Mouse (Mus musculus) granulocyte monocyte progenitor cell, adult 5-6 weeks (primary cell): ENCODE measurements around the gene Tbcc. TPM values are rescaled to one million over a fixed set of nuclear protein-coding genes. Genes with fewer than 3 reads are reported as not detected.

Experiments used
- ATAC-seq: replicated peaks from 2 replicates; pipeline ENCODE4 v1.8.0; 2016; ENCODE audit warnings: mild to moderate bottlenecking, moderate TSS enrichment, inconsistent platforms; ENCODE audit not compliant: poor library complexity, severe bottlenecking
- total RNA-seq, 2 experiments: library from RNA; stranded (forward) in 1 of 2; stranded (reverse) in 1 of 2; fragments of 200-712, 200-1000 nt in 1 of 2; fragments of >200 nt in 1 of 2; fragmentation: Nextera tagmentation in 1 of 2; gene quantifications; 2 replicates each; pipeline ENCODE4 v1.2.3; 2014 to 2017

Gene Tbcc
- total RNA-seq, 2 experiments from 2014 or later, result 11.4 to 14.0 TPM

- no peak for ATAC-seq
Observed at GRCm38 (mm10) chr17:46897221-46897950, 6.9 kb downstream of the Tbcc start.

GRCm38 (mm10) chr17:46900941-46901340, 10.5 kb downstream of the Tbcc start:
- no peak for ATAC-seq

GRCm38 (mm10) chr17:46903876-46904490, 13.5 kb downstream of the Tbcc start:
- peak; percentile 95 for ATAC-seq

- no peak for ATAC-seq
Observed at GRCm38 (mm10) chr17:46910186-46910585, 19.7 kb downstream of the Tbcc start, which contains the start of gene Prph2. Gene Prph2 (plus strand): TSS chr17:46910459.

- ATAC-seq, result peak; percentile 44; the same call in 1 of the 2 replicates
Observed at GRCm38 (mm10) chr17:46912331-46912730, 21.8 kb downstream of the Tbcc start.

- no peak for ATAC-seq
Observed at GRCm38 (mm10) chr17:46915129-46915528, 24.6 kb downstream of the Tbcc start.

- no peak for ATAC-seq
Observed at GRCm38 (mm10) chr17:46918951-46919350, 28.5 kb downstream of the Tbcc start.

- ATAC-seq, result no peak
Observed at GRCm38 (mm10) chr17:46920855-46921254, 30.4 kb downstream of the Tbcc start.

- no peak for ATAC-seq
Observed at GRCm38 (mm10) chr17:46926192-46926591, 35.7 kb downstream of the Tbcc start.

- ATAC-seq, result no peak
Observed at GRCm38 (mm10) chr17:46926941-46927340, 36.5 kb downstream of the Tbcc start.

- no peak for ATAC-seq
Observed at GRCm38 (mm10) chr17:46927781-46928180, 37.3 kb downstream of the Tbcc start.

- no peak for ATAC-seq
Observed at GRCm38 (mm10) chr17:46929277-46929676, 38.8 kb downstream of the Tbcc start.

- ATAC-seq, result no peak
Observed at GRCm38 (mm10) chr17:46929897-46930296, 39.4 kb downstream of the Tbcc start.

- ATAC-seq, result no peak
Observed at GRCm38 (mm10) chr17:46932961-46933360, 42.5 kb downstream of the Tbcc start.

GRCm38 (mm10) chr17:46933557-46934348, 43.3 kb downstream of the Tbcc start:
- ATAC-seq, result peak; percentile 52

- no peak for ATAC-seq
Observed at GRCm38 (mm10) chr17:46940461-46940860, 50.0 kb downstream of the Tbcc start.

Other genes with a start within 250 kb of the Tbcc start
- gene Klc4, start 244.7 kb upstream of the Tbcc start, total RNA-seq (2014; fragmentation: Nextera tagmentation), result 5.6 and 8.5 TPM in 2 replicates
- gene Klc4, start 244.7 kb upstream of the Tbcc start, total RNA-seq (2017), result 7.9 and 11.5 TPM in 2 replicates
- 106 and 113 TPM in 2 replicates for gene Mrpl2, start 244.5 kb upstream of the Tbcc start, total RNA-seq (2014; fragmentation: Nextera tagmentation)
- 103 and 133 TPM in 2 replicates for gene Mrpl2, start 244.5 kb upstream of the Tbcc start, total RNA-seq (2017)
- 16.8 and 21.6 TPM in 2 replicates for gene Cul7, start 240.3 kb upstream of the Tbcc start, total RNA-seq (2014; fragmentation: Nextera tagmentation)
- gene Cul7, start 240.3 kb upstream of the Tbcc start, total RNA-seq (2017), result 10.0 and 13.2 TPM in 2 replicates
- gene Rrp36, start 216.3 kb upstream of the Tbcc start, total RNA-seq (2014; fragmentation: Nextera tagmentation), result 15.7 and 21.3 TPM in 2 replicates
- 48.2 and 66.9 TPM in 2 replicates for gene Rrp36, start 216.3 kb upstream of the Tbcc start, total RNA-seq (2017)
- 56.5 and 76.8 TPM in 2 replicates for gene Mea1, start 211.9 kb upstream of the Tbcc start, total RNA-seq (2014; fragmentation: Nextera tagmentation)
- gene Mea1, start 211.9 kb upstream of the Tbcc start, total RNA-seq (2017), result 73.8 and 82.4 TPM in 2 replicates
- 62.5 and 77.9 TPM in 2 replicates for gene Klhdc3, start 209.8 kb upstream of the Tbcc start, total RNA-seq (2014; fragmentation: Nextera tagmentation)
- 26.8 and 30.9 TPM in 2 replicates for gene Klhdc3, start 209.8 kb upstream of the Tbcc start, total RNA-seq (2017)
- gene Ppp2r5d, start 185.6 kb upstream of the Tbcc start, total RNA-seq (2014; fragmentation: Nextera tagmentation), result 48.7 and 49.3 TPM in 2 replicates
- 45.9 and 57.1 TPM in 2 replicates for gene Ppp2r5d, start 185.6 kb upstream of the Tbcc start, total RNA-seq (2017)
- gene Pex6, start 179.2 kb upstream of the Tbcc start, total RNA-seq (2014; fragmentation: Nextera tagmentation), result 9.7 and 22.9 TPM in 2 replicates
- gene Pex6, start 179.2 kb upstream of the Tbcc start, total RNA-seq (2017), result 11.3 and 13.2 TPM in 2 replicates
- 1.1 TPM in 1 of 2 replicates, not detected in the other for gene Gnmt, start 161.5 kb upstream of the Tbcc start, total RNA-seq (2014; fragmentation: Nextera tagmentation)
- gene Gnmt, start 161.5 kb upstream of the Tbcc start, total RNA-seq (2017), result 1.0 TPM in 1 of 2 replicates, not detected in the other
- gene Cnpy3, start 138.5 kb upstream of the Tbcc start, total RNA-seq (2014; fragmentation: Nextera tagmentation), result 68.6 and 80.8 TPM in 2 replicates
- gene Cnpy3, start 138.5 kb upstream of the Tbcc start, total RNA-seq (2017), result 100 and 121 TPM in 2 replicates
- 1.3 TPM in 1 of 2 replicates, not detected in the other for gene Ptcra, start 127.0 kb upstream of the Tbcc start, total RNA-seq (2014; fragmentation: Nextera tagmentation)
- not detected in 2 replicates for gene Ptcra, start 127.0 kb upstream of the Tbcc start, total RNA-seq (2017)
- 18.0 and 37.9 TPM in 2 replicates for gene 2310039H08Rik, start 118.0 kb upstream of the Tbcc start, total RNA-seq (2014; fragmentation: Nextera tagmentation)
- gene 2310039H08Rik, start 118.0 kb upstream of the Tbcc start, total RNA-seq (2017), result 21.5 and 26.9 TPM in 2 replicates
- gene Rpl7l1, start 108.0 kb upstream of the Tbcc start, total RNA-seq (2014; fragmentation: Nextera tagmentation), result 77.5 and 102 TPM in 2 replicates
- 153 and 206 TPM in 2 replicates for gene Rpl7l1, start 108.0 kb upstream of the Tbcc start, total RNA-seq (2017)
- gene Bicral, start 32.2 kb upstream of the Tbcc start, total RNA-seq (2014; fragmentation: Nextera tagmentation), result 24.6 and 25.8 TPM in 2 replicates
- 9.0 and 11.7 TPM in 2 replicates for gene Bicral, start 32.2 kb upstream of the Tbcc start, total RNA-seq (2017)
- not detected in 2 replicates for gene Prph2, start 19.8 kb downstream of the Tbcc start, total RNA-seq (2014; fragmentation: Nextera tagmentation)
- not detected in 2 replicates for gene Prph2, start 19.8 kb downstream of the Tbcc start, total RNA-seq (2017)
- 40.9 and 45.3 TPM in 2 replicates for gene Ubr2, start 119.9 kb downstream of the Tbcc start, total RNA-seq (2014; fragmentation: Nextera tagmentation)
- gene Ubr2, start 119.9 kb downstream of the Tbcc start, total RNA-seq (2017), result 20.3 and 25.3 TPM in 2 replicates